Mouse (Mus musculus): ENCODE results near the gene Fam173a.

GRCm38 (mm10) chr17:25837076-25837410 lies 44.3 kb upstream of the Fam173a start, which contains the start of gene Rhbdl1:
- TF ChIP-seq CTCF (IDR thresholded peaks at IDR 0.05; ENCODE audit: low read depth, low read length) (no peak), POLR2A (IDR thresholded peaks at IDR 0.05; ENCODE audit: insufficient read depth, low read length) (no peak)
